Mouse (Mus musculus): ENCODE results near the gene Trim11.

DNA sequence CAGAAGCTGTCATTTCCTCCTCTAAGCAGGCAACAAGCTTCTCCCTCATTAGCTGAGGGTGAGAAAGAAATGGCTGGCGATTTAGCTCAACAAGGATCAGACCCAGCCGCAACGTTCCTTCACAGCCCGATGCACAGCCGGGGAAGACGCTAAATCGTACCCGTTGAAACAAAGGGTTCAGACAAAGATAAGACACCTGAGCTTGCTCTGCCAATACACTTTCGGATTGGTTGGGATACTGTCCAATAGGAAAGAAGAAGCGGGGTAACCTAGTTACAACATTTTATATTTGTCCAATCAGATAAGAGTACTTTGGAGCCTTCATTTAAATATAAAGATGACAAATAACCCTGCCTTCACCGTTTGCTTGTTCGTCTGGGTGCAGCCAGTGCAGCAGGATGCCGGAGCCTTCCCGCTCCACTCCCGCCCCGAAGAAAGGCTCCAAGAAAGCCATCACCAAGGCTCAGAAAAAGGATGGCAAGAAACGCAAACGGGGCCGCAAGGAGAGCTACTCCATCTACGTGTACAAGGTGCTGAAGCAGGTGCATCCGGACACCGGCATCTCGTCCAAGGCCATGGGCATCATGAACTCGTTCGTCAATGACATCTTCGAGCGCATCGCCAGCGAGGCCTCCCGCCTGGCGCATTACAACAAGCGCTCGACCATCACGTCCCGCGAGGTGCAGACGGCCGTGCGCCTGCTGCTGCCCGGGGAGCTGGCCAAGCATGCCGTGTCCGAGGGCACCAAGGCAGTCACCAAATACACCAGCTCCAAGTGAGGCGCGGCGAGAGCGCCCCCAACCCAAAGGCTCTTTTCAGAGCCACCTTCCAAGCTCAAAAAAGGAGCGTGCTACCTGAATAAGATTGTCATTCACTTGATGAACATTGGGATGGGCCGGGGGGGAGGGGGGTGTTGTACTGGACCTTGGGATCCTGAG is 29.1 kb upstream of the Trim11 start, which contains the start of gene Hist3h2ba:
- TF ChIP-seq CTCF (IDR thresholded peaks at IDR 0.05; ENCODE audit: low read depth) (no peak), EP300 (IDR thresholded peaks at IDR 0.05; ENCODE audit: low read depth) (no peak)

Data from heart, postnatal 0 days (tissue).